Mouse (Mus musculus) ES-Bruce4 (cell line): Measurements from ENCODE around the gene Klhdc4.

ENCODE experiments used
- CTCF ChIP-seq: IDR thresholded peaks from one replicate; pipeline ENCODE4 v1.8.1; 2011; ENCODE audit warnings: low read depth, low read length
- EP300 ChIP-seq: IDR thresholded peaks from 2 replicates; pipeline ENCODE4 v1.6.1; 2011; ENCODE audit warnings: low read depth, low read length; ENCODE audit not compliant: insufficient read depth
- POLR2A ChIP-seq: IDR thresholded peaks from one replicate; pipeline ENCODE4 v1.8.1; 2011; ENCODE audit warnings: low read length; ENCODE audit not compliant: insufficient read depth

DNA sequence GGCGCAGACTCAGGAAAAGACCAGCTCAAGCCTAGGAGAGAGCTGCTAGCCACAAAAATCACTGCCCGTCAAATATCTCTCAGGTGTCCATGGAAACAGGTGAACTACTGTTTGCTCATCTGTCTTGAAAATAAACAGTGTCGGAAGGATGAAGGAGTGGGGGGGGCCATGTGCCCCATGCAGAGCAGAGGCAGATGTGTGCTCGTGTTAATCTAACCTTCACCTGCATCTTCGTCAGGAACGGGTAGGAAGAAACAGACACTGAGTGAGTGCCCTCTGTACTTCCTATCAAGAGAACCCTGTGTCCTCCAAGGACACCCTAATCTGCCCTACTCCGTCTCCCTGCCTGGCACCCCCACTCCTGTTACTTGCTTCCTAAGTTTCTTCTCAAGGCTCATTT, 22.3 kb upstream of the Klhdc4 start:
- TF ChIP-seq CTCF, result no peak
- TF ChIP-seq EP300, result no peak
- TF ChIP-seq POLR2A, result no peak
